Comparison of ENCODE assay signal across 8 mouse cellular contexts in the genomic region with DNA sequence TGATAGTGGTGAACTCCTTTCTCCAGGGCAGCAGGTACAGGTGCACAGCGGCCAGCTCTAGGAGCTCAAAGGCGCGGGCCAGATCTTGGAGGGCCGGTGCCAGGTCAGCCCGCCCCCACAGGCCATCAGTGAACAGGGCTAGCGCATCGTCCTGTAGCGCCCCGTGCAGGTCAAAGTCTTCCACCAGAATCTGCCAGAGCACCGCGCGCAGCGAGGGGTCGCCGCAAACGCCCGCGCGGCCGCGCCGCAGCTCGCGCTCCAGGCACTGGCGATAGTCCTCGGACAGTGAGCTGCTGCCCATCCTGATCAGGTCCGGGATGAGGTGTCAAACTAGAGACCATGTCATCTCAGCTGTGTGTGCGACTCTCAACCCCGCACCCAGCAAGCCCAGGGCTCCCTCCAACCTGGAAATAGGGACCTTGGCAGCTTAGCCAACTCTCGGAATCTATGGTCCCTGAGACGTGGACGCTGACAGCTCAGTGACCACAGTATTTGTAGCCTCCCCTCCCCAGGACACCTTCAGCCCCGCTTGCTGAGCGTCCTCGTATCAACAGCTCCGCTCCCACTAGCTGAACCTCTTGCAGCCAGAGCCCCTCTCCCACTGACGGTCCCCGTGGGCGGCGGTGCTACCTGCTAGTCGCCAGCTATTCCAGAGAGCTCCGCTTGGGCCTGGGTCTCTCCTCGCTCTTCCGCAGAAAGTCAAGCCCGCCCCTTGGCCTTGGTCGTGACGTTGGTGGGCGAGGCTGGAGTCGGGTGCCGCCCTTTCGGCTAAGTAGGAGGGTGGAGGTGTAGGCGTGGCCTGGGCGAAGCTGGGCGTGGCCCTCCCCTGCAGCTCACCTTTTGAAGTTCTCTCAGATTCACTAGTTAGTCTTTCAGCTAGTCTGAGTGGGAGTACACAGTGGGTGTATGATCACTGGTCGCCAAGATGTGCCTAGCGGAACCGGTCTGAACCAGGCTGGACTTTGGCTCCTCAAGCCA. TPM values are rescaled to one million over a fixed set of nuclear protein-coding genes. Genes with fewer than 3 reads are reported as not detected.
DNase-seq lines count a peak whose midpoint lies in the region; ATAC-seq lines count a peak whose summit lies in the region.

Gene Spata2l, minus strand, starts transcription at position 714 of the 978 bp plus-strand sequence.

- no peaks in the 10 kb centered on the region for H3K9me3 ChIP-seq in embryonic facial prominence, embryonic 11.5 days (replicated peaks; ENCODE audit: control insufficient read depth, low read length)
- H3K9me3 ChIP-seq in intestine, embryonic 16.5 days (ENCODE audit: control insufficient read depth, low read length) = no peaks in the 10 kb centered on the region
- no peaks in the 10 kb centered on the region for H3K9me3 ChIP-seq in midbrain, embryonic 11.5 days (ENCODE audit: control insufficient read depth, low read length)

- H3K4me2 ChIP-seq in embryonic facial prominence, embryonic 11.5 days (ENCODE audit: low read depth, low read length) = peak within 1 kb of the TSS; percentile 88
- H3K4me2 ChIP-seq in intestine, embryonic 16.5 days (ENCODE audit: low read depth, low read length) = peak within 1 kb of the TSS; percentile 97
- H3K4me2 ChIP-seq in midbrain, embryonic 11.5 days = peak within 1 kb of the TSS; percentile 79

- DNase-seq in layer of hippocampus, adult 11-12 months (ENCODE audit: low spot score) = peak; percentile 87
- no peak for DNase-seq in layer of hippocampus, adult 9-10 months (ENCODE audit: low spot score)
- DNase-seq in embryonic facial prominence, embryonic 11.5 days (ENCODE audit: low spot score) = peak; percentile 92
- DNase-seq in gonadal fat pad, adult 2 months (ENCODE audit: low read depth) = peak; percentile 79
- peak; percentile 73 for DNase-seq in left cerebral cortex, postnatal 4 days
- DNase-seq in midbrain, embryonic 11.5 days (ENCODE audit: low spot score, missing footprints) = peak; percentile 97
- peak; percentile 59 for DNase-seq in skeletal muscle tissue, adult 2 months (ENCODE audit: low read depth, low spot score)

- intact Hi-C loops in left cerebral cortex, postnatal 4 days (cut with DNase I) = no loop called here

- H3K27ac ChIP-seq in embryonic facial prominence, embryonic 11.5 days (replicated peaks; ENCODE audit: low read depth, low read length) = no peak within 1 kb of the TSS; the same call in 1 of the 2 replicates
- H3K27ac ChIP-seq in intestine, embryonic 16.5 days (ENCODE audit: low read length) = no peak within 1 kb of the TSS; the same call in 1 of the 2 replicates
- H3K27ac ChIP-seq in midbrain, embryonic 11.5 days (ENCODE audit: low read depth, low read length) = no peak within 1 kb of the TSS

- no peaks in the 10 kb centered on the region for H3K4me1 ChIP-seq in embryonic facial prominence, embryonic 11.5 days (ENCODE audit: control insufficient read depth, insufficient read depth, low read length)
- H3K4me1 ChIP-seq in intestine, embryonic 16.5 days (ENCODE audit: control insufficient read depth, insufficient read depth, low read length) = peaks cover 14% of the 10 kb centered on the region
- peaks cover 7% of the 10 kb centered on the region for H3K4me1 ChIP-seq in midbrain, embryonic 11.5 days (ENCODE audit: control insufficient read depth, insufficient read depth, low read length)

- WGBS in embryonic facial prominence, embryonic 11.5 days = 1% methylated on average over 57 of the region's 57 CpGs
- WGBS in intestine, embryonic 16.5 days = 1% methylated on average over 57 of the region's 57 CpGs
- 1% methylated on average over 57 of the region's 57 CpGs for WGBS in midbrain, embryonic 11.5 days

- H3K27me3 ChIP-seq in embryonic facial prominence, embryonic 11.5 days (ENCODE audit: control insufficient read depth, insufficient read depth, low read length) = peaks cover 9% of the 10 kb centered on the region
- H3K27me3 ChIP-seq in intestine, embryonic 16.5 days (replicated peaks; ENCODE audit: control insufficient read depth, insufficient read depth, low read length) = no peaks in the 10 kb centered on the region
- H3K27me3 ChIP-seq in midbrain, embryonic 11.5 days (ENCODE audit: control insufficient read depth, insufficient read depth, low read length) = peaks cover 13% of the 10 kb centered on the region; the same call in 1 of the 2 replicates

- peak within 1 kb of the TSS; percentile 47 for H3K4me3 ChIP-seq in embryonic facial prominence, embryonic 11.5 days (ENCODE audit: low read depth, low read length)
- peak within 1 kb of the TSS; percentile 73 for H3K4me3 ChIP-seq in intestine, embryonic 16.5 days (ENCODE audit: low read length)
- H3K4me3 ChIP-seq in midbrain, embryonic 11.5 days (ENCODE audit: low read depth, low read length) = peak within 1 kb of the TSS; percentile 44

- peak within 1 kb of the TSS; percentile 49 for H3K9ac ChIP-seq in embryonic facial prominence, embryonic 11.5 days (replicated peaks; ENCODE audit: low read length)
- H3K9ac ChIP-seq in intestine, embryonic 16.5 days (ENCODE audit: low read depth, low read length) = peak within 1 kb of the TSS; percentile 71
- peak within 1 kb of the TSS; percentile 58 for H3K9ac ChIP-seq in midbrain, embryonic 11.5 days (ENCODE audit: low read length)

- ATAC-seq in embryonic facial prominence, embryonic 11.5 days (replicated peaks; ENCODE audit: insufficient number of reproducible peaks, low FRiP score, low TSS enrichment, low read depth) = peak; percentile 86
- ATAC-seq in intestine, embryonic 16.5 days = peak; percentile 88
- peak; percentile 89 for ATAC-seq in midbrain, embryonic 11.5 days (ENCODE audit: low FRiP score)

- H3K36me3 ChIP-seq in embryonic facial prominence, embryonic 11.5 days (replicated peaks; ENCODE audit: control insufficient read depth, insufficient read depth, low read depth, low read length) = no peaks in the 10 kb centered on the region
- no peaks in the 10 kb centered on the region for H3K36me3 ChIP-seq in intestine, embryonic 16.5 days (ENCODE audit: control insufficient read depth, insufficient read depth, low read length)
- no peaks in the 10 kb centered on the region for H3K36me3 ChIP-seq in midbrain, embryonic 11.5 days (ENCODE audit: control insufficient read depth, insufficient read depth, low read length)

RNA-seq across cellular contexts. Expression of gene Spata2l, which starts in this region (rescaled TPM):
- polyA plus RNA-seq in embryonic facial prominence, embryonic 11.5 days (2014; fragmentation: Nextera tagmentation; extraction: Ambion mirVana) = 1.1 and 1.5 TPM in 2 replicates
- 13.3 and 17.4 TPM in 2 replicates for polyA plus RNA-seq in gonadal fat pad, adult 2 months (2012; rRNA removed)
- polyA plus RNA-seq in intestine, embryonic 16.5 days (2015; fragmentation: Nextera tagmentation; extraction: Ambion mirVana) = 6.0 TPM in 2 replicates
- total RNA-seq in left cerebral cortex, postnatal 4 days (2021) = 10 to 100 TPM; 22.6 to 28.6 TPM
- polyA plus RNA-seq in midbrain, embryonic 11.5 days (2014; fragmentation: Nextera tagmentation; extraction: Ambion mirVana) = 1.2 and 1.7 TPM in 2 replicates
